Mouse (Mus musculus): ENCODE data around the gene Zswim8.

DNA sequence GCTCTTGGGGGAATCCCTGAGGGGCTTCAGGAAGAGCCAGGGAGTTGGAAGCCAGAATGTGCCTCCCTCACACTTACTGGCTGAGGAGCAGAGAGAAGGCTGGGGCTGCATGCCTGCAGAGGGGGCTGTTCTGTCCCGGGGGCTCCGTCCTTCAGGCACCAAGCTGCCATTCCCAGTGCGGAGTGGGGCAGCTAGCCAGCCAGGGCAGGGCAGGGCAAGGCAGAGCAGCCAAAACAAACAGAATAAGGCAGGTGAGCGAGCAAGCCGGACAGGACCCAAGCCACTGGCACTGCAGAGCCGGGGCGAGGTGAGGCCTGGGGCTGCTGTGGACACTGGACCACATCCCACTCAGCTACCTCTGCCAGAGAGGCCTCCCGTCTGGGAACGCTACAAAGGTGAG is 33.9 kb downstream of the Zswim8 start:
- TF ChIP-seq CTCF (conservative IDR thresholded peaks at IDR 0.05; ENCODE audit: low read length) = no peak
- TF ChIP-seq NANOG (IDR thresholded peaks at IDR 0.05; ENCODE audit: borderline replicate concordance, low read length) = no peak

All from E14TG2a.4 (cell line).